Mouse (Mus musculus) heart, adult 2 months (tissue): ENCODE results near the gene Rpl28. TPM values are rescaled to one million over a fixed set of nuclear protein-coding genes. Genes with fewer than 3 reads are reported as not detected.
"Not testable (repeated sequence)": the region's sequence is repeated elsewhere in the genome, so short reads cannot be mapped to it uniquely, and the experiment has no call there.

Experiments
- DNase-seq, 2 experiments: peaks; one replicate each; pipeline ENCODE4 v3.0.0; 2021
- H3K27ac ChIP-seq: fragments of 200-600 bp; 2 replicates; pipeline ENCODE4 v1.8.1; 2022
- H3K27me3 ChIP-seq: fragments of 200-500 bp; 2 replicates; pipeline ENCODE4 v1.6.1; 2012; ENCODE audit warnings: mild to moderate bottlenecking, low read length, inconsistent platforms, mixed read lengths; ENCODE audit not compliant: control insufficient read depth, insufficient read depth
- H3K36me3 ChIP-seq: fragments of 200-500 bp; 2 replicates; pipeline ENCODE4 v1.6.1; 2012; ENCODE audit warnings: low read length, inconsistent platforms; ENCODE audit not compliant: control insufficient read depth, insufficient read depth
- H3K4me1 ChIP-seq: fragments of 200-500 bp; 2 replicates; pipeline ENCODE4 v1.6.1; 2011; ENCODE audit warnings: low read length; ENCODE audit not compliant: control insufficient read depth, insufficient read depth
- H3K4me3 ChIP-seq: fragments of 200-600 bp; 2 replicates; pipeline ENCODE4 v1.8.1; 2022
- H3K79me2 ChIP-seq: fragments of 200-500 bp; replicated peaks from 2 replicates; pipeline ENCODE4 v1.6.1; 2012; ENCODE audit warnings: mild to moderate bottlenecking, inconsistent platforms, low read length, moderate library complexity, mixed read lengths; ENCODE audit not compliant: control insufficient read depth, insufficient read depth
- H3K9ac ChIP-seq: fragments of 200-500 bp; 2 replicates; pipeline ENCODE4 v1.6.1; 2012; ENCODE audit warnings: low read depth, mild to moderate bottlenecking, control low read depth, inconsistent platforms, low read length, mixed read lengths
- CTCF ChIP-seq: fragments of 200-600 bp; IDR thresholded peaks from 2 replicates; pipeline ENCODE4 v1.8.1; 2022; ENCODE audit warnings: antibody characterized with exemption, mild to moderate bottlenecking, moderate library complexity
- EP300 ChIP-seq: fragments of 200-500 bp; IDR thresholded peaks from 2 replicates; pipeline ENCODE4 v1.6.1; 2011; ENCODE audit warnings: low read depth, low read length, control low read depth; ENCODE audit not compliant: insufficient read depth
- POLR2A ChIP-seq: fragments of 200-500 bp; IDR thresholded peaks from 2 replicates; pipeline ENCODE4 v1.6.1; 2011; ENCODE audit warnings: mild to moderate bottlenecking, low read depth, low read length, control low read depth; ENCODE audit not compliant: insufficient read depth
- WGBS: fragments of 180-500 bp; shearing (Covaris S2); methylation state at CpG from one replicate; pipeline ENCODE4 v1.1.7; 2018; 5-methylcytosine and 5-hydroxymethylcytosine counted together
- intact Hi-C: fragments of 180-260 bp; cut with DNase I; formaldehyde crosslinking; loops from one replicate; pipeline ENCODE4 v1.15.1; 2025
- polyA plus RNA-seq: library from polyadenylated mRNA; depleted of rRNA; stranded (reverse); fragments of >200 nt; gene quantifications from 2 replicates; pipeline ENCODE4 v1.2.3, GENCODE M21; 2012
- total RNA-seq, 2 experiments: library from RNA; stranded (reverse); gene quantifications; 2 replicates each; pipeline ENCODE4 v1.2.3; 2021

Rpl28 gene
- total and polyA plus RNA-seq, 3 experiments = 202 to 575 (median 492) TPM

DNA sequence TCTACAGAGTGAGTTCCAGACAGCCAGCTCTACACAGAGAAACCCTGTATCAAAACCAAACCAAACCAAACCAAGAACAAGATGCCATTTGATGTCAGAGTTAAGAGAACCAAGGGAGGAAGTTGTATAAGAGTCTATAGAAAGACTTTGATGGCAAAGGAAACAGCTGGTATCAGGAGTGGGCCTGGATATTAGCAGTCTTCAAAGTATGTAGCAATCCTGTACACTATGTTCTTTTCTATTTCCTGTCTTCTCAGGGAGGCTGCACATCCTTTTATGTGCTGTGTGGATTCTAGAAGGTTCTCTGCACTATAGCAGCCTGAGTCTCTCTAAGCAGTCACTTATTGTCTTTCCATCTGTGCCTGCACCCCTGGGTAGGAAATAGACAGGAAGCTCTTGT lies 23.9 kb downstream of the Rpl28 start:
- TF ChIP-seq POLR2A (no peak), CTCF (no peak)
- Histone ChIP-seq H3K27me3 (no peaks in the 10 kb centered on the region), H3K79me2 (no peaks in the 10 kb centered on the region), H3K36me3 (peaks cover 4% of the 10 kb centered on the region), H3K27ac (no peak overlapping the region), H3K4me3 (no peak overlapping the region), H3K4me1 (peaks cover 2% of the 10 kb centered on the region), H3K9ac (no peak overlapping the region)
- DNase-seq = no peak
- intact Hi-C loops = no loop called here

DNA sequence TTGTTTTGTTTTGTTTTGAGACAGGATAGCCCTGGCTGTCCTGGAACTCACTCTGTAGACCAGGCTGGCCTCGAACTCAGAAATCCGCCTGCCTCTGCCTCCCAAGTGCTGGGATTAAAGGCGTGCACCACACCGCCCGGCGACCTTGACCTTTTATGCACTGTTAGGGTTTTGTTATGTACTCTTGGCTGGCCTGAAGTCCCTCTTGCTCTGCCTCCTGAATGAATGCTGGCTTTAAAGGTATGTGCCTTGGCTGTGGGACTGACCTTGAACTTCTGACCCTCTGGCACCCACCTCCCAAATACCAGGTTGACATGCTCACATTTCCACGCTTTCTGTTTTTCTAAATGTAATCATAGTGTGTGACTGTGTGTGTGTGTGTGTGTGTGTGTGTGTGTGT lies 28.3 kb downstream of the Rpl28 start:
- intact Hi-C loops, H3K36me3 ChIP-seq, H3K4me3 ChIP-seq, H3K27ac ChIP-seq, H3K9ac ChIP-seq, DNase-seq, H3K27me3 ChIP-seq, H3K79me2 ChIP-seq, H3K4me1 ChIP-seq: not testable (repeated sequence)
- 91% methylated on average over 7 of the region's 7 CpGs for WGBS

DNA sequence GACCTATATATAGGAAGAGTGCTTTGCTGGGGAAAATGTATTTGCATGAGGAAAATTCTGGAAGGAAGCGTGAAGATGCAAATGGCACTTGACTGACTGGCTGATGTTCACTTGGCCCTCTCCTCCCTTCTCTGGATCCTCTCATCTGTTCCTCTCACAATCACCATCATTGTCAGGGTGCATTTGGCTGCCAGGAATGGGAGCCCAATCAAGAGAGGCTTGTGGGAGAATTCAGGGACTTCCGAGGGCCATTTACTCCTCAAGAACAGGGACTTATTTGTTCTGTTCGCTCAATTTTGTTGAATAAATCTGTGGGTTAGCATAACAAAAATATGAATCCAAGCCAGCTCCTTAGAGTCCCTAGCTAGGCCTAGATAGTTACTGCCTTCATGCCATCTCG lies 29.0 kb downstream of the Rpl28 start:
- Histone ChIP-seq H3K79me2 (no peaks in the 10 kb centered on the region), H3K9ac (no peak overlapping the region), H3K27me3 (no peaks in the 10 kb centered on the region), H3K4me1 (no peaks in the 10 kb centered on the region), H3K27ac (no peak overlapping the region), H3K36me3 (no peaks in the 10 kb centered on the region), H3K4me3 (no peak overlapping the region)
- no peak for DNase-seq
- WGBS = 79% methylated on average over 4 of the region's 4 CpGs
- no peak for TF ChIP-seq EP300
- no peak for TF ChIP-seq POLR2A
- no peak for TF ChIP-seq CTCF
- intact Hi-C loops = no loop called here

DNA sequence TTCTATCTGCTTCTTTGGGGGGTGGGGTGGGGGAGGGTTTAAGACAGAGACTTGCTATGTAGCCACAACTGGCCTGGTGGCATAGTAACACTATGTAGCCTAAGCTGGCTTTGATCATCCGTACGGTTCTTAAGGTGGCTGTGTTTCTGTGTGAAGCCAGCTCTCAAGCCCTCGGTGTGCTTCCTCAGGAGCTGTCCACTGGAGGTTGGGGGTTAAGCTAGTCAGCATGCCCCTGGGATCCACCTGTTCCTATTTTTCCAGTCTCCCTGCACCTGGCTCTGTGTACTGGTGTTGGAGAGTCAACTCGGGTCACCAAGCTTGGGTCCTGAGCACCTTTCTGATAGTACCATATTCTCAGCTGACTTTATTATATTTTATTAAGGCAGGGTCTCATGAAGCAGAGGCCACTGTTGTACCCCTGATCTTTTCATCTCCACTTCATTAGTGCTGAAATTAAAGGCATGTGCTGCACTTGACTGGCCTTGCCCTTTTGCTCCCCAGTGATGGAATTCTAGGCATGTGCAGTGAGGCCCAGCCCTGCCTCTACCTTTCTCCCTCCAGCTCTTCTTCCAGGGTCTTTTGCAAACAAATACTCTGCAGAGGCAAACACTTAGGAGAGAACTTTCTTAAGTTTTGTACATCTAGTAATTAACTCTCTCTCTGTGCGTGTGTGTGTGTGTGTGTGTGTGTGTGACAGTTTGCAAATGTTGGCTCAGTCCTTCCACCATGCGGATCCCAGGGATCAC lies 29.7 kb downstream of the Rpl28 start:
- no peak for DNase-seq
- H3K79me2 ChIP-seq = no peaks in the 10 kb centered on the region
- intact Hi-C loops = no loop called here
- no peaks in the 10 kb centered on the region for H3K4me1 ChIP-seq
- H3K27ac ChIP-seq = no peak overlapping the region
- H3K27me3 ChIP-seq = no peaks in the 10 kb centered on the region
- H3K36me3 ChIP-seq = no peaks in the 10 kb centered on the region
- 75% methylated on average over 6 of the region's 6 CpGs for WGBS
- TF ChIP-seq EP300 (no peak), POLR2A (no peak), CTCF (no peak)
- no peak overlapping the region for H3K4me3 ChIP-seq
- no peak overlapping the region for H3K9ac ChIP-seq

DNA sequence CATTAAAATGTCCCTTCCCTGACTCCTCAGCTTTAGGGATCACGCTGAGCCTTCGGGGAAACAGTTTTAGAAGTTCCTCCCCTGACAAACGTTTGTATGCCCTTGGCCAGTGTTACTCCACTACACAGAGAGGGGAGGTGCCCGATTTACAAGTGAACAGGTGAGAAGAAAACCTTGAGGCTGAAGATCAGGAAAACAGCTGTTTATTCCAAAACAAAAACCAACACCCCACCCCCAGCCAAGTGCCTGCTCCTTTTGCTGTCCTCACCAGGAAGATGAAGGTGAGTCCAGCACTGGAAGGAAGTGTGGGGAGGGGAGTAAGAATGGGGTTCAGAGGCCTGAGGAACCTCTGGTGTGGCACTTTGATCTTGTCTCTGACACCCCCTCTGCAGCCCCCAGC lies 32.7 kb downstream of the Rpl28 start:
- 56% methylated on average over 4 of the region's 4 CpGs for WGBS
- Histone ChIP-seq H3K9ac (no peak overlapping the region), H3K4me1 (no peaks in the 10 kb centered on the region), H3K79me2 (no peaks in the 10 kb centered on the region), H3K27me3 (peaks cover 2% of the 10 kb centered on the region; the same call in 1 of the 2 replicates), H3K4me3 (no peak overlapping the region), H3K27ac (no peak overlapping the region), H3K36me3 (no peaks in the 10 kb centered on the region)
- DNase-seq = no peak
- intact Hi-C loops = no loop called here
- TF ChIP-seq EP300 = no peak
- TF ChIP-seq POLR2A = no peak
- TF ChIP-seq CTCF = no peak

DNA sequence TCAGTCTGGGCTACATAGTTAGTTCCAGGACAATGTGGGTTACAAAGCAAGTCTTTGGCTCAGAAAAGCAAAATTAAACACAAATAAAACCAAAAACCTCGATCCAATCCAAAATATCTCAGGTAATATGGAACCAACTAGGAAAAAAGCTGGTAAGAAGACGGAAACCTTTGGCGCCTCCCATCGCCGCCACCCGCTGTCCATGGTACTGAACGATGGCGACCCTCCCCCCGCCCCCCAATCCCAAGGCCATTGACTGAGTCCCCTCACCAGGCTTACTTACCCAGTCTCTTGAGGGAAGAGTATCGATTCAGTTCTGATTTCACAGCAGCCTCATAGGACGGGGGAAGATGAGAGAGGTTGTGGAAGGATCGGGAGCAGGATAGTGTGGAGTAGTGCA lies 37.8 kb downstream of the Rpl28 start:
- 4% methylated on average over 12 of the region's 12 CpGs for WGBS
- peaks cover 6% of the 10 kb centered on the region; the same call in 1 of the 2 replicates for H3K27me3 ChIP-seq

More for the DNA sequence above, 37.8 kb downstream of the Rpl28 start:
- H3K27ac ChIP-seq = no peak overlapping the region
- intact Hi-C loops = no loop called here
- H3K9ac ChIP-seq = no peak overlapping the region
- no peaks in the 10 kb centered on the region for H3K4me1 ChIP-seq
- H3K36me3 ChIP-seq = no peaks in the 10 kb centered on the region
- DNase-seq = no peak
- TF ChIP-seq POLR2A (no peak), EP300 (no peak), CTCF (no peak)
- H3K79me2 ChIP-seq = no peaks in the 10 kb centered on the region
- no peak overlapping the region for H3K4me3 ChIP-seq
